Mouse (Mus musculus) embryonic fibroblast, embryonic 13.5 days (primary cell): ENCODE measurements around the gene Glis2.

ENCODE experiments used
- CTCF ChIP-seq: IDR thresholded peaks from 2 replicates; pipeline ENCODE4 v1.5.1; 2011; ENCODE audit warnings: mild to moderate bottlenecking, control low read depth, low read length, moderate library complexity, borderline replicate concordance; ENCODE audit not compliant: insufficient read depth
- POLR2A ChIP-seq: IDR thresholded peaks from 2 replicates; pipeline ENCODE4 v1.6.1; 2011; ENCODE audit warnings: low read depth, mild to moderate bottlenecking, control low read depth, low read length, moderate library complexity

GRCm38 (mm10) chr16:4613736-4614135 is 19.2 kb downstream of the Glis2 start:
- no peak for TF ChIP-seq POLR2A
- no peak for TF ChIP-seq CTCF
